Mouse (Mus musculus) testis, postnatal 10 days (tissue): Measurements from ENCODE around the gene Olfr314.
A peak's percentile ranks its signal among the peaks of the same experiment; 100 is the strongest.
"Not testable (repeated sequence)": the region's sequence is repeated elsewhere in the genome, so short reads cannot be mapped to it uniquely, and the experiment has no call there.

Experiments
- DNase-seq: peaks from one replicate; pipeline ENCODE4 v3.0.0; 2021; ENCODE audit warnings: low spot score

Olfr314 gene

GRCm38 (mm10) chr11:58782480-58783089, at the start of gene Olfr314:
Olfr314 (plus strand) TSS chr11:58782952.
- no peak for DNase-seq

DNA sequence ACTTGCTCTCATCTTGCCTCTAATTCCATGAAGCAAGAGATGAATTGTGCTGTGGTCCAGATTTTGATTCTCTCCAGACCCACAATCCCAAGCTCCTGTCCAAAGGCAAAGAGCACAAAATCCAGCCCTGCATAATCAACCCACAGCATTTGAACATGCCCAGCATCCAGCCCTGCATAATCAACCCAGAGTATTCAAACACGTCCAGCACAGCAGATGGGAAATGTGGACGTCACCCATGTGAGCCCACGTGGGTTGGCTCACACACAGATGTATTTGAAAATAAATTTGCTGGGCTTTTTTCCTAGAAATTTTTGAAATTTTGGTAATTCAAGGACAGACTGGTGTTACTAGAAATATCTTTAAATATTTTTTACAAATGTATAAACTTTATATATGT, 49.4 kb upstream of the Olfr314 start:
- DNase-seq, result no peak

DNA sequence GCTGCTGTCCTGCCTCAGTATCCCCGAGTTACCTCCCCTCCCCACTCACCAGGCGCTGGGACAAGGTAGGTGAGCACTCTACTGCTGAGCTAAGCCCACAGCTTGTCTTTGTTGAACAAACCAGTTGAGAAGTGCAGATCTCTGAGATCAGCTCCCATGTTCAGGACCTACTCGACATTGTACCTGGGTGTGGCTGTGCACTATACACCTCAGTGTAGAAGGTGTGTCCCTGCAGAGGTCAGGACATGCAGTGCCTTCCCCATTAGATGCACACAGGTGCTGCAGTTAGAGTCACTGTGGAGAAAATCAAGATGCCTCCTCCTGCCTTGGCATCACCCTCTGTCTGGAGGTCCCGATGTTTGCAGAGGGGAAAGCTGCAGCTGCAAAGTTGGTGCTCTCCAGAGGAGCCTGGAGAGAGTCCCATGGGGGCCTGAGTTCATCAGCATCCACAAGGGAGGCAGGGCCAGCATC, 43.9 kb upstream of the Olfr314 start, which contains the start of gene Olfr317:
Olfr317 (minus strand) TSS at position 421 of the 471 bp plus-strand sequence.
- DNase-seq, result no peak

GRCm38 (mm10) chr11:58751096-58751495, 31.7 kb upstream of the Olfr314 start:
- not testable (repeated sequence) for DNase-seq

- no peak for DNase-seq
These were observed 30.3 kb upstream of the Olfr314 start, which contains the start of gene Olfr316 for GRCm38 (mm10) chr11:58752434-58752833. Olfr316 (plus strand) TSS chr11:58752734.

DNA sequence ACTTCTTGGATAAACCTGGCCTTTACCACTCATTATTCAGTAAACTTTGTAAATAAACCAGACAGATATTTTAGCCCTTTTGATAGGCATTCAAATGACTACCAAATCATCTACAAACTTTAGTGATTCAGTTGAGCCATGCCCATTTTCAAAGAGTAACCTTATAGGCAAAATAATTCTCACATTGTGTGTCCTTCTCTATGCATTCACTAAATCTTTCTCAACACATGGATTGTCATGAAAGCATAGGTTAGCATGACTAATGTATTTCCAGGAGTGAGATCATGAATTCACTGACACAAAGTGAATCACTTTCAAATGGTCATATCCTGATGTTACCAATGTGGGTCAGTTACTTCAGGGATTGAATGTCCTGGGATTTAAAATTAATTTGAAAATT, 9.9 kb upstream of the Olfr314 start, which contains the start of gene Olfr315:
Olfr315 (plus strand) TSS at position 301 of the 400 bp plus-strand sequence.
- no peak for DNase-seq

DNA sequence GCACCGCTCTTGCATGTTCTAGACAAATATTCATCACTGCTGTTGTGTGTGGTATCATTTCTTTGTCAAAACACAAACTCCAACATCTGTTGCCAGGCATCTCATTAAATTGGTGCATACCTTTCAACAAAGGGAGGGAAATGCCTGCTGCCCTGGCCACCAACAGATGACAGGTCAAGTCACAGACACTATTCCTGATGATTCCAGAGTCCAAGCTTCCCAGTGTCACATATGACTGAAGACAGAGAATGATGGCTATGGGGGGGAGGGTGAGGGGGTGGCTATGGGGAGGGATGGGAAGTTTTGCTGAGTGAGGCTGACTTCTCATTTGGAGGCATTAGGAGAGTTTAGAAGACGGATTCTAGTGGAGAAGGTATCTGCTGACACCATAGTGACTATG, 1.4 kb downstream of the Olfr314 start:
- no peak for DNase-seq

DNA sequence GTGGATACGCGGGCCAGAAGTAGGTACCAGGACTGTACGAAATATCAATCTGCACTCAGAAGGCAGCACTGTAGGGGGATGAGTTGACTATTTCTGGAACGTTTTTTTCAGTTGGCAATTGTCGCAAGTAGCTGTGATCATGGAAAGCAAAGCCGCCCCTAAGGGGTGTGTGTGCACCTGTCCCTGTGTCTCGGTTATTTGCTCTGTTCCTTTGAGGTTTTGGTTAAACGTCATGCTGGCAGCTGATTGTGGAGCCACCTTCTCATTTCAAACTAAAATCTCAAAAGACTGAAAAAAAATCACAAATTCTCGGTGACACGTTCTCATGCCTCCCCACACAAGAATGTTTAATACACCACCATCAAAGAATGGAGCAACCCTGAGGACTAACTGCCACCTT, 4.9 kb downstream of the Olfr314 start:
- no peak for DNase-seq

GRCm38 (mm10) chr11:58788346-58788745, 5.6 kb downstream of the Olfr314 start:
- DNase-seq, result no peak

GRCm38 (mm10) chr11:58789532-58789931, 6.8 kb downstream of the Olfr314 start:
- no peak for DNase-seq

DNA sequence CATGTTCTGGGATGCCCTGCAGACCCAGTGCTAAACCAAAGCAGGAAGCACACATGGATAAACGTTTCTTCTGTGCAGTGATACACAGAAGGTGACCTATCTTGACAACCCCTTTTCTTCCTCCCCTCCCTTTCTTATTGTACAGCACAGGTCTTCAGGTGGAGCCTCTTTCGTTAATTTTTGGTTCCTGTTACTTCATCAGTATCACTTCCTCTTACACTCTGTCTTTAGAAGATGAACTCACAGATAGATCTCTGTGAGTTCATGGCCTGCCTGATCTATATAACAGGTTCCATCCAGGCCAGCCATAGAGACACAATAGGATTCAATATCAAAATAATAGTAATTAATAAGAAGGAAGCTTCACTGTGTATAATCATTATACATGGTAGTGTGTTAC, 7.3 kb downstream of the Olfr314 start:
- no peak for DNase-seq

- no peak for DNase-seq
These were observed 7.9 kb downstream of the Olfr314 start for GRCm38 (mm10) chr11:58790646-58791045.

GRCm38 (mm10) chr11:58795856-58796255, 13.1 kb downstream of the Olfr314 start:
- DNase-seq, result no peak

GRCm38 (mm10) chr11:58796850-58797249, 14.1 kb downstream of the Olfr314 start:
- peak; percentile 47 for DNase-seq

GRCm38 (mm10) chr11:58799747-58800146, 17.0 kb downstream of the Olfr314 start:
- no peak for DNase-seq

DNA sequence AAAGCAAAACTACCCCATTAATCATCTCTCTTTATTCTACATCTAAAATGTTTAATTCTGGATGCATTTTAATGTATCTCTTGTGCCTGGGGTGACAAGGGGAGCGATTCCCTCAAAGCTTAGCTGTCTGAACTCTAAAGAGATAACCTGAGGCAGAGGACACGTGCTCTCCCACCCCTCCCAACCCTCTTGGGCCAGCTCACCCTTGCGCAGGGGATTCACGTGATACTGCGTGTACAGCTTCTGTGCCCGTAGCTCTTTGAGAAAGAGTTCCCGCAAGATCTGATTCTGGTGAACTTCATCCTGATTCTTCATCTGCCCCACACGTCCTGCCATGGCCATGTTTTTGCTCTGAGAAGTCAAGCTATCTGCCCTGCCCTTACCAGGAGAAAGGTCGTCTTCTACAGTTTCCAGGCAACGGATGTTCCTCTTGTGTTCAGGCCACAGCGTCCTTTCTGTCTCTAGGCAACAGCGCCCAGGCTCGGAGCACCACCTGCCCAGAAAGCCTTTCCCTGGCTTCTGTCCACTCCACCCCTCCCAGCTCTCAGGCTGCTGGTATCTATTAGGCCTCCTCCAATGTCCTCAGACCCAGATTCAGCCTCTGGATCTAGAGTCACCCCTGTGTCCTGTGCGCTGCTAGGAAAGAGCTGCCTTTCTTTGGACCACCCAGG, 18.9 kb downstream of the Olfr314 start, which contains the start of gene Fam183b:
Fam183b (minus strand) TSS at position 403 of the 671 bp plus-strand sequence.
- DNase-seq, result no peak

- no peak for DNase-seq
These were observed 21.1 kb downstream of the Olfr314 start for GRCm38 (mm10) chr11:58803871-58804270.

GRCm38 (mm10) chr11:58804393-58804792, 21.6 kb downstream of the Olfr314 start:
- DNase-seq, result no peak

- no peak for DNase-seq
These were observed 29.2 kb downstream of the Olfr314 start for GRCm38 (mm10) chr11:58812001-58812400.

DNA sequence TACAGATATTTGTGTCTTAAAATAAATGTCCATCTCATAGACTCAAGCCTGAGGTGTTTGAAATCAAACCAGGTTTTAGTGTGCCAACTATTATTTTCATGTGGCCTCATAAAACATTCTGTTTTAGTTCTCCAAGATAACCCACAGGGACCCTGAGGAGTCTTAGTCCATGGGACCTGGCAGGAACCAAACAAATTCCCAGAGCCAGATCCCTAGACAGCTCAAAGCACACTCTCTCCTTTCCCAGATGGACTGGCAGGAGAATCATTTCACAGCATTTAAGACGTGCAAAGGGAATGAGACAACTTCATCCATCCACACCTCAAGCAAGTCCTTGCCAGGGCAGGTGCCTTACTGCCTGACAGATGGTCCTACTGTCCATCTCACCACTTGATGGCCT, 31.9 kb downstream of the Olfr314 start, which contains the start of gene Olfr313:
Olfr313 (plus strand) TSS at position 301 of the 400 bp plus-strand sequence.
- not testable (repeated sequence) for DNase-seq

GRCm38 (mm10) chr11:58815676-58816075, 32.9 kb downstream of the Olfr314 start:
- no peak for DNase-seq

DNA sequence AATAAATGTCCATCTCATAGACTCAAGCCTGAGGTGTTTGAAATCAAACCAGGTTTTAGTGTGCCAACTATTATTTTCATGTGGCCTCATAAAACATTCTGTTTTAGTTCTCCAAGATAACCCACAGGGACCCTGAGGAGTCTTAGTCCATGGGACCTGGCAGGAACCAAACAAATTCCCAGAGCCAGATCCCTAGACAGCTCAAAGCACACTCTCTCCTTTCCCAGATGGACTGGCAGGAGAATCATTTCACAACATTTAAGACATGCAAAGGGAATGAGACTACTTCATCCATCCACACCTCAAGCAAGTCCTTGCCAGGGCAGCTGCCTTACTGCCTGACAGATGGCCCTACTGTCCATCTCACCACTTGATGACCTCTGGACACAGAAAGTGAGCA, 46.2 kb downstream of the Olfr314 start, which contains the start of gene Olfr312:
Olfr312 (plus strand) TSS at position 301 of the 400 bp plus-strand sequence.
- DNase-seq, result not testable (repeated sequence)

DNA sequence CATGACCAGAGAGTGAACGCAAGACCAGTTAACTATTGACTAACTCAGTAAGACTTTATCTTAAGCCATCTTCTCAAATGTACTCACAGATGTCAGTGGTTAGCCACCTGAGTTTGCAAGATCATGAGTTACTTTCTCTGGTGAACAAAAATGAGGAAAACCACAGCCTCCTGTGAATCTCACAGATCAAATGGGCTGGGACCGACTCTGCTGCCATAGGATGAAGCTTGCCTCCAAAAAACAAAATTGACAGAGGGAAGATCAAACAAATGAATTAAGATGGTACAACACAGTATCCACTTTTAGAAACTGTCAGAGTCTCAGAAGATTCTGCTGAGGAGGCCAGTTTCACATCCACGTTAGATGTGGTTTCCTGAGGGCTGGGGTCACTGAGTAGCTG, 47.0 kb downstream of the Olfr314 start:
- no peak for DNase-seq
